Mouse (Mus musculus) c-Kit-positive CD71-negative TER-119-negative erythroid progenitor cells, embryonic 14.5 days (primary cell): ENCODE data around the gene Rps6kc1.
A peak's percentile ranks its signal among the peaks of the same experiment; 100 is the strongest.

Experiments used
- DNase-seq: peaks from one replicate; pipeline ENCODE4 v3.0.0-alpha.2; 2013; ENCODE audit warnings: low read depth

Rps6kc1 gene

DNA sequence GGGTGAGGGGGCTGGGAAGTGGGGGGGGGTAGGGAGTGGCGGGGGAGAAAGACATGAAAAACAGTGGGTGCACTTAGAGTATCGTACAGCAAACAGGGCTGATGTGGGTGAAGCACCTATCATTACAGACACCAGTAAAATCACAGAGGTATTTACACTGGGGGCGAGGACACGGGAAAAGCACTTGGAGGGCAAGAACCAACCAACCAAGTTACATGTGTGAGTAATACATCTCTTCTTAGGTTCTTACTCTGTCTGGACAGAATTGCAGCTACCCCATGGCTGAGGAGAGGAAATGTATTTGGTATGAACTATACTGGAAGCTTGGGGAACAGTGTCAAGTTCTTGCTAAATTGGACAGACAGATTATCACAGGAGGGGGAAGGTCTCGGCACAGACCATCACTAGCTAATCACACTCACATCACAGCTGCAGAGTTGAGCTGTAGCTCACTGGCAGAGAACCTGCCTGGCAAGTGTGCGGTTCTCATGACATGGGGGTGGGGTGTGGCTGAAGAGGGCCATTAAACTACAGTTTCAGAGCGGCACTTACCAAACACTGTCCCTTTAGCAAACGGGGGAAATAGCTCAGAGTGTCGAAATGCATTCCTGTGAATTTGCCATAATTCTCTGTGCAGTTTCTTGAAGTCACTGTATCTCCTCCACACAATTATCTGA lies 12.5 kb downstream of the Rps6kc1 start:
- DNase-seq, result no peak

- DNase-seq, result no peak
Observed at GRCm38 (mm10) chr1:190898186-190898585, 13.4 kb downstream of the Rps6kc1 start.

DNA sequence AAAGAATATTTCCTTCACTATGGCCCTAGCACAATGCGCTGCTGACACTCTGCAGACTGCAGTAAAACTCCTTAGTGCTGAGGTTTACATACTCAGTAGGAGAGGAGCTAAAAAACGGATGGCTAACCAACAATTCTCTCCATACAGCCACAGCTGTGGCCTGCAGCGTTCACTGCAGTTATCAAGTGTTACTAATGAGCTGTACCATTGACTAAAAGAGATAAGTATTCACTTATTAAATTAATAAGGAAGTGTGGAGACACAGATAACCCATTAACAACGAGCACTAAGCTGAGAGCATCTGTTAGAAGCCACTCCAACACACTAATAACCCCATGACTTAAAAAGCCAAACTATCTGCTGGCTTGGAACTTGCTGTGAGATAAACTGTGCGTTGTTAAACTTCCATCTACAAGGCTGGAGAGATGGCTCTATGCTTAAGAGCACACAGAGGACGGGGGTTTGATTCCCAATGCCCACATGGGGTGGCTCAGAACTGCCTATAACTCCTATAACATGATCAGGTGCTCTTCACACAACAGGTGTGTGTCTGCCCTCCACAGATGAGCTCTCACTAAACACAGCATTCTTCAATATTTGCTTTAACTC lies 17.9 kb downstream of the Rps6kc1 start:
- no peak for DNase-seq

DNA sequence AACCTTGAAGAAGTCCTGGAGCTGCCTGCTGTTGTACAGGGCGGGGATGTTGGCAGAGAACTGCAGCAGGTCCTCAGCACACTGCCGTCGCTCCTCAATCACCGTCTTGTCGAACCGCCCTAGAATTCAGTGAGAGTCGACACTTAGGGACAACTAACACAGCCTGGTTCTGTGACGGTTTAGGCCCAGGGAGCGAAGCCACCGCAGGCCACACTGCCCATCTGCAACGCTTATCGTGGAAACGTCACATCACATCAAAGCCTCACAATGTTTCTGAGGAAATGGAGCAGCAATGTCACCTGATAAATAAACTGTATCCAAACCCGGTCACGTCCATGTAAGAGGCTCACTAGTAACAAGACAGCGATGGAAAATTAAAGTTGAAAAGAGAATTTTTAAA lies 22.9 kb downstream of the Rps6kc1 start:
- DNase-seq, result no peak

DNA sequence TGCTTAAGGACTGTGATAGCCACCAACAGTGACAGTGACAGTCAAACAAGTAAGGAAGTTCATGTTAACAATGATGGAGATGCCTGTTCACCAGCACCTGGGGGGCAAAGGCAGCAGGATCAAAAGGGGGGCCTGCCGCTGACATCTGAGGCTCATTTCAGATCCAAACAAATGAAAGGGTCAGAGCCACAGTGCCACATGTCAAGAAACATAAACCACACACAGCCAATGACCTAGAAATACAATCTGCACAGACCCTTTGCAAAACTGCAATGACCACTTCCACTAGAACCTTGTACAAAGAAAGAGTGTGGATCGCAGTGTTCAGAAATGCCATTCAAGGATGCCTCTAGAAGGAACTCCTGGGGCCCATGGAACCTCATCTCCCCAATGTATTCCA lies 23.5 kb downstream of the Rps6kc1 start:
- no peak for DNase-seq

- no peak for DNase-seq
Observed at GRCm38 (mm10) chr1:190886014-190886413, 25.6 kb downstream of the Rps6kc1 start.

GRCm38 (mm10) chr1:190881422-190881821 lies 30.1 kb downstream of the Rps6kc1 start:
- DNase-seq, result peak; percentile 65

DNA sequence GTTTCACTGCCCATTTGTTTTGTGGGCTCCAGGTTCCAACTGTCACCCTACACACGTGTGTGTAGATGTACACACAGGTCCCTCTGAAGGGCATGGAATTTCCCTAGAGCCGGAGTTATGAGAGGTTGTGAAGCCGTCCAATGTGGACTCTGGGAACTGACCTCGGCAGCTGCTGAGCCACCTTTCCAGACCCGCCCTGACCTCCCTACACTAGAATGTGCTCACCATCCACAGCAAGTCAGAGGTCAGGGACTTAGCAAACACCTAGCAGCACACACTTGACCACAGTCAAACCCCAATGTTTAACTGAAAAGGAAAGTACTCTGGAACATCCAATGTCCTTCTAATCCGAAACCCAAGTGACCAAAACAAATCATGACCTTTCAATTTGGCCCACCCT lies 30.9 kb downstream of the Rps6kc1 start:
- DNase-seq, result no peak

GRCm38 (mm10) chr1:190875751-190876150 lies 35.8 kb downstream of the Rps6kc1 start:
- DNase-seq, result no peak

DNA sequence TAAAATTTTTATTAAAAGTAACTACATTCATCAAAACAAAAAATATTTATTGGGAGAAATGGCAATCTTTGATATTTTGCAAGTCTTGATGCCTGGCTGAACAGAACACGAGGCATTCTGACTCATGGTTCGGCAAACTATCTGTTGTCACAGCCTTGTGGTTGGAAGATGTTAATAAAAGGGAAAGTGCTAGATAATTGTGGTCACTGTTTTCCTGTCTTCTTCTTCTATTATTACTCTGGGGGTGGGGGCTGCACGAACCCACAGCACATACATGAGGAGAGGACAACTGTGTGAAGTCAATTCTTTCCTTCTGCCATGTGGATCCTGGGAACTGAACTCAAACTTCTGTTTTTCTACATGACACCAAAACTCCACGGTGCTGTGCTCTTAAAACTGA lies 36.5 kb downstream of the Rps6kc1 start:
- DNase-seq, result no peak

- DNase-seq, result no peak
Observed at GRCm38 (mm10) chr1:190871068-190871467, 40.5 kb downstream of the Rps6kc1 start.

GRCm38 (mm10) chr1:190869996-190870395 lies 41.6 kb downstream of the Rps6kc1 start:
- DNase-seq, result no peak

GRCm38 (mm10) chr1:190868790-190869189 lies 42.8 kb downstream of the Rps6kc1 start:
- no peak for DNase-seq

GRCm38 (mm10) chr1:190861626-190862025 lies 49.9 kb downstream of the Rps6kc1 start:
- no peak for DNase-seq

GRCm38 (mm10) chr1:190854465-190854864 lies 57.1 kb downstream of the Rps6kc1 start:
- DNase-seq, result no peak

DNA sequence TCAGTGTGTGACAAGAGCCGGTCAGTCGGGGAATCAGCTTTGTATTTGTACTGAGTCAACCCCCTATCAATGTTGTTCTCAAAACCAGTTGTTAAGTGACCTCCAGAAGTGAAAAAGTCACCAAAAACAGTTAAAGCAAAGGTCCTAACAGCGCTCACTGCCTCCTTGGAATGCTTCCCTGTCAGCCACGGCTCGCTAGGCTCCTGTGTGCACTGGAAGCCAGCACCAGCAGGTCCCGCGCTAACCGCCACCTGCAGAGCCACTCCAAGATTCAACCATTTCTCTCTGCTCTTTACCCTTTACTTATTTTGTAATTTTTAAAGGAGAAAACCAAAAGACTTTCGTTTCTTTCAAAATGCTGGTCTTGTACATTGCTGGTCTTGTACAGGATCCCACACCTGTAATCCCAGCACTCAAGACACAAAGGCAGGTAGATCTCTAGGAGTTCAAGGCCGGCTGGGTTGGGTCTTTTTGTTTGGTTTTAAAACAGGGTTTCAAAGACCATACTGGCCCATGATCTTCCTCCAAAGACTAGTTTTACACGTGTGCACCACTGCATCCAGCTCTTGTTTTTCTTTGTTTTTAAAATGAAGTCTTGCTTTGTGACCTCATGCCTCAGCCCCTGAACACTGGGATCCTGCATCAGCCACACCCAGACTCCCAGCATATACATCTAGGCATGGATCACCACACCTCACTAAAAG lies 62.3 kb downstream of the Rps6kc1 start:
- no peak for DNase-seq

GRCm38 (mm10) chr1:190848676-190849075 lies 62.9 kb downstream of the Rps6kc1 start:
- no peak for DNase-seq

DNA sequence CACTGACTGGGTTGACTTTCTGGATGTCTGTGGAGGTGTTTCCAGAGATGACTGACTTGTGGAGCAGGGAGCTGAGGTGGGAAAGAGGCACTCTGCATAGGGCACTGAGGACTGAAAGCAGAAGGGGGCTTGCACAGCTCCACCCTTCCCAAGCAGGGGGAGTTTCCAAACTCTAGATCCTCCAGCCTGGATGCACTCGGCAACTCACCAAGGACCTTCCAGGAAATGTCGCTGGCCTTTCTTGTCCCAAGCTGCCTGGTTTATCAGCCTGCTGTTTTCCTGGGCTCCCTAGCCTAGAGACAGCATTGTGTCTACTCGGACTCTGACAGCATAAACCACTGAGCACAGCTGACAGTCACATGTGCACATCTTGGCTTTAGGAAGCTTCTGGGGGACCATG lies 64.6 kb downstream of the Rps6kc1 start:
- DNase-seq, result no peak

- DNase-seq, result no peak
Observed at GRCm38 (mm10) chr1:190846074-190846730, 65.4 kb downstream of the Rps6kc1 start.

DNA sequence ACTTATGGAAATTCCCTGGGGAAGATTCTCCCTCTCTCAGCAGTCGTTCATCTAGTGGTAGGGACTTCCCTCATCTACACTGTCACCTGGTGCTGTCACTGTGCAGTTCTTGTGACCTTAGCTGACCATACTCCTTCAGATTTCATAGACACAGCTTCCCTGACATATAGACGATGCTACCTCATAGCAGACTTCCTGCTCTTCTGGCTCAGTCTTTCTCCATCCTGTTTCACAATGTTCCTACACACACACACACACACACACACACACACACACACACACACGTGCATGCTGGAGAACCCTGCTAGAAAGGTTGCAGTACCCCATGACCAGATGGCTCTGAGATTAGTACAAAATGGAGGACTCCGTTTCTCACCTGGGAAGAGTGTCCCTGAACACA lies 66.2 kb downstream of the Rps6kc1 start:
- no peak for DNase-seq

DNA sequence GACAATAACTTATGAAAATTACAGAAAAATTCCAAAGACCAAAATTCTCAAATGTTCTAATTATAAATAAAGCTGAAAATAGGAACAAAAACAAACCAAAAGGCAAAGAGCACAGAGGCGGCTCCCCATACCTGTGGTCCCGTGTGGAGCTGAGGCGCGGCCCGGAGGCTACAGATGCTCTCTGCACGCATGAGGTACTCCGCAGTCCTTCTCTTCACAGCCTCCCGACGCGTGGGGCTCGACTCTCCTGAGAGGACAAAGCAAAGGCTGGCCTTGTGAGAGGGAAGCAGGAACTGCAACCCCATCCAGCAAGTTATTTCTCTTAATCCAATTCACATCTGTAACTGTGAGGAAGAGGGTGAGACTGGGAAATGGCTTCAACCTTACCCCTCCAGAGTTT lies 67.2 kb downstream of the Rps6kc1 start:
- no peak for DNase-seq

DNA sequence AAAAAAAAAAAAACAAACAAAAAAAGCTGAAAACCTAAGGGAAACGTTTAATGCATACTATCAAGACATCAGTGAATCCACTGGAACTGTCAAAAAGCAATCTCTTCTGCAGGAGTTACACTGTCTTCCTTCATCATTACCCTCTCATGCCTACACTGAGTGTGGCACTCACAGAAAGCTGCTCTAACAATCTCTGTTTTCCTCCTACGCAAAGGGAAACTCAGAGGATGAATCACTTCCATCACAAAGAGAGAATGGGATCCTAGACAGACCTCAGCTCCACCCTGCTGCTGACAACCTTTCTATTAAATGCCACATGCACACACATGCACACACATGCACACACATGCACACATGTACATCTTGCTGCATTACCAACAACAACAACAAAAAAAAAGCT lies 75.5 kb downstream of the Rps6kc1 start:
- no peak for DNase-seq
